Mouse (Mus musculus) embryonic facial prominence, embryonic 12.5 days (tissue): ENCODE results near the gene Clstn1. TPM values are rescaled to one million over a fixed set of nuclear protein-coding genes. Genes with fewer than 3 reads are reported as not detected.
A peak's percentile ranks its signal among the peaks of the same experiment; 100 is the strongest.

Experiments used
- ATAC-seq: fragments of 200-750 bp; cut with Nextera tagmentation; 2 replicates; pipeline ENCODE4 v1.8.0; 2017; ENCODE audit not compliant: insufficient number of reproducible peaks, insufficient read depth, low FRiP score, low TSS enrichment
- H3K27ac ChIP-seq: fragments of 300-500 bp; sonication (generic); 2 replicates; pipeline ENCODE4 v1.5.1; 2016; ENCODE audit warnings: mild to moderate bottlenecking
- H3K27me3 ChIP-seq: fragments of 300-500 bp; sonication (generic); 2 replicates; pipeline ENCODE4 v1.6.1; 2016; ENCODE audit warnings: mild to moderate bottlenecking, moderate library complexity
- H3K36me3 ChIP-seq: fragments of 300-500 bp; sonication (generic); 2 replicates; pipeline ENCODE4 v1.6.1; 2016; ENCODE audit warnings: mild to moderate bottlenecking
- H3K4me1 ChIP-seq: fragments of 300-500 bp; sonication (generic); 2 replicates; pipeline ENCODE4 v1.6.1; 2016
- H3K4me2 ChIP-seq: fragments of 300-500 bp; sonication (generic); replicated peaks from 2 replicates; pipeline ENCODE4 v1.6.1; 2016; ENCODE audit warnings: mild to moderate bottlenecking, moderate library complexity
- H3K4me3 ChIP-seq: fragments of 300-500 bp; sonication (generic); 2 replicates; pipeline ENCODE4 v1.5.1; 2016; ENCODE audit warnings: mild to moderate bottlenecking
- H3K9ac ChIP-seq: fragments of 300-500 bp; sonication (generic); 2 replicates; pipeline ENCODE4 v1.6.1; 2016; ENCODE audit warnings: mild to moderate bottlenecking, moderate library complexity
- H3K9me3 ChIP-seq: fragments of 300-500 bp; sonication (generic); 2 replicates; pipeline ENCODE4 v1.6.1; 2016; ENCODE audit warnings: mild to moderate bottlenecking, moderate library complexity
- WGBS: fragments of 180-500 bp; shearing (Covaris S2); methylation state at CpG from one replicate; pipeline ENCODE4 v1.1.7; 2016; 5-methylcytosine and 5-hydroxymethylcytosine counted together
- polyA plus RNA-seq: library from polyadenylated mRNA; unstranded; fragments of >200 nt; fragmentation: Nextera tagmentation; extraction: Ambion mirVana; gene quantifications from 2 replicates; pipeline ENCODE4 v1.2.1, GENCODE M21; 2016

Clstn1 gene
- polyA plus RNA-seq, 1 experiment from 2014 or later = 68.1 TPM

GRCm38 (mm10) chr4:149585236-149585635 is 1.0 kb upstream of the Clstn1 start:
- ATAC-seq = no peak
- H3K9me3 ChIP-seq = no peaks in the 10 kb centered on the region
- 77% methylated on average over 8 of the region's 8 CpGs for WGBS
- H3K4me1 ChIP-seq = peaks cover 11% of the 10 kb centered on the region
- H3K27ac ChIP-seq = no peak overlapping the region
- no peak overlapping the region for H3K4me2 ChIP-seq
- no peaks in the 10 kb centered on the region for H3K36me3 ChIP-seq
- peaks cover 34% of the 10 kb centered on the region for H3K27me3 ChIP-seq
- H3K9ac ChIP-seq = no peak overlapping the region
- no peak overlapping the region for H3K4me3 ChIP-seq

- Histone ChIP-seq H3K36me3 (no peaks in the 10 kb centered on the region), H3K4me3 (peak overlapping the region; percentile 89), H3K27me3 (peaks cover 27% of the 10 kb centered on the region), H3K9me3 (no peaks in the 10 kb centered on the region), H3K27ac (peak overlapping the region; percentile 30; the same call in 1 of the 2 replicates), H3K9ac (peak overlapping the region; percentile 90), H3K4me1 (peaks cover 11% of the 10 kb centered on the region), H3K4me2 (peak overlapping the region; percentile 96)
- peak; percentile 55 for ATAC-seq
- under 1% methylated on average over 71 of the region's 72 CpGs for WGBS
These were observed 721 bp downstream of the Clstn1 start for GRCm38 (mm10) chr4:149586783-149587595.

DNA sequence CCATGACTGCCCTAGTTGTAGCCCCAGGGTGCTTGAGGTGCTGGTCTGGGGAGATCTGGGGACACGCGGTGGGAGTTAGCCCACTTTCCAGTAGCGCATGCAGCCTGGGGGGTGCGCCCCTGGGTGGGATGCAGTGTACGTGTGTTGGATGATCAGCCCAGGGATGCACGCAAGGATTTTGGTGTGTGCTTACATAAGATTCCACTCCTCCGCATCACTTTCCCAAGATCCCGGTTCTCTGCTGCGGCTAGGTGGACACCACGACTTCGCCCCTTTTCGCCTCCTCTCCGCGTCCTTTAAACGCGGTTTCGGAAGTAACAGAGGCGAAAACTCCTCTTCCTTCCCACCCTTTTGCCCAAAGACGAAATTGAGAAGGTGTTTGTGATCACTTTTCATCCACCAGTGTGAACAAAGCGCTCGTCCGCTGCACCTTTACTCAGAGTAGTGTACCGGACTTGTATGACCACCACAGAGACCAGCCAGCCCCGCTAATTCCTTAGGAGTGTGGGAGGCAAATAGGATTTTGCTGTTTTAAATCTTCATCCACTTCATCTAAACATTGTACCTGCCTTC is 1.4 kb downstream of the Clstn1 start:
- WGBS = 3% methylated on average over 24 of the region's 24 CpGs
- peaks cover 27% of the 10 kb centered on the region for H3K27me3 ChIP-seq
- peak overlapping the region; percentile 96 for H3K4me2 ChIP-seq
- no peak overlapping the region for H3K27ac ChIP-seq
- H3K4me3 ChIP-seq = peak overlapping the region; percentile 89
- no peaks in the 10 kb centered on the region for H3K36me3 ChIP-seq
- H3K9me3 ChIP-seq = no peaks in the 10 kb centered on the region
- no peak; the same call in 1 of the 2 replicates for ATAC-seq
- H3K9ac ChIP-seq = peak overlapping the region; percentile 90
- H3K4me1 ChIP-seq = peaks cover 15% of the 10 kb centered on the region

DNA sequence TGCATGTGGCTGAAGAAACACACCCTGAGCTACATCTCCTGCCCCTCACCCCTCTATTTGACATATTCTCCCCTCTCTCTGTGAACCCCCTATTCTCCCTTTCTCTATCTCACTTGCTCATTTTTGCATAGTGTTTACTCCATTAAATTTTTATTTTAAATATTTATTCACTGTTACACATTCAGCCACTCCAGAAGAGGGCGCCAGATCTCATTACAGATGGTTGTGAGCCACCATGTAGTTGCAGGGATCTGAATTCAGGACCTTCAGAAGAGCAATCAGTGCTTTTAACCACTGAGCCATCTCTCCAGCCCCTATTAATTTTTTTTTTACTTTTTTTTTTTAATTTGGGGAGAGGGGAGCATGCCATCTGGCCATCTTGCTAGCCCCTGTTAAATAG is 3.9 kb downstream of the Clstn1 start:
- WGBS = 76% methylated on average over 1 of the region's 1 CpGs
- H3K9ac ChIP-seq = no peak overlapping the region
- H3K4me1 ChIP-seq = peaks cover 15% of the 10 kb centered on the region
- ATAC-seq = no peak
- no peaks in the 10 kb centered on the region for H3K36me3 ChIP-seq
- no peak overlapping the region for H3K27ac ChIP-seq
- peaks cover 15% of the 10 kb centered on the region for H3K27me3 ChIP-seq
- H3K9me3 ChIP-seq = no peaks in the 10 kb centered on the region
- no peak overlapping the region for H3K4me2 ChIP-seq
- no peak overlapping the region for H3K4me3 ChIP-seq

- H3K27me3 ChIP-seq = peaks cover 4% of the 10 kb centered on the region
- peaks cover 13% of the 10 kb centered on the region for H3K4me1 ChIP-seq
- H3K4me2 ChIP-seq = no peak overlapping the region
- H3K36me3 ChIP-seq = no peaks in the 10 kb centered on the region
- no peak overlapping the region for H3K27ac ChIP-seq
- H3K4me3 ChIP-seq = no peak overlapping the region
- ATAC-seq = no peak
- no peak overlapping the region for H3K9ac ChIP-seq
- WGBS = 94% methylated on average over 2 of the region's 2 CpGs
- H3K9me3 ChIP-seq = no peaks in the 10 kb centered on the region
These were observed 5.2 kb downstream of the Clstn1 start for GRCm38 (mm10) chr4:149591486-149591885.

DNA sequence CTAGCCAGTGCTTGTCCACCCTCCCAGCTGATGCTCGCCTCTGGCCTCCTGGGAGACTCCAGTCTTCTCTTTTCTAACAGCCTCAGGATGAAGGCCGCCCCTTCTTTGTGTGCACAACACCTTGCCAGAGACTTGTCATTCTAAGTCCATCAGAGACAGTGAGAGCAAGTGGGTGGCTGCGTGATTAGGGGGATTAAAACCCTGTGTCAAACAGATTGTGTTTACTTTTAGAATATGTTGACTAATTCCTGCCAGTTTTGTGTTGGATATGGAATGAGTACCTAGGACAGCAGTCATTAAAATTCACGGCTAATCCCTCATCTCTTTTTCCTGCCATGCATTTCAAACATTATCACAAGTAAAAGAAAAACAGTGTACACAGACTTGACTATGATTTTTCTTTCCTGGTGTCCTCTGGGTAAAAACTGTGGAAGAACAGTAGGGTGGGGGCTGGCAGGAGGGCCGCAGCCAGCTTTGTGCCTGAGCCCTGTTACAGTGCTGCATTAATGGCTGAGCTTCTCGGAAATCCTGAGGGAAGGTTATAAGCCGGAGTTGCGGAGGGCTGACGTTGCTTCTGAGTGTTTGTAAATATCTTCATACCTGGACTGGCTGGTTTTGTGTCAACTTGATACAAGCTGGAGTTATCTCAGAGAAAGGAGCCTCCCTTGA is 8.8 kb downstream of the Clstn1 start:
- Histone ChIP-seq H3K4me1 (0 out of 2 replicates have a peak, but pooled peaks cover 4% of the 10 kb centered on the region), H3K27me3 (no peaks in the 10 kb centered on the region), H3K27ac (no peak overlapping the region), H3K9me3 (no peaks in the 10 kb centered on the region), H3K4me3 (no peak overlapping the region), H3K9ac (no peak overlapping the region), H3K4me2 (no peak overlapping the region), H3K36me3 (no peaks in the 10 kb centered on the region)
- 77% methylated on average over 9 of the region's 9 CpGs for WGBS
- no peak for ATAC-seq

GRCm38 (mm10) chr4:149597641-149598208 is 11.5 kb downstream of the Clstn1 start:
- Histone ChIP-seq H3K4me2 (no peak overlapping the region), H3K4me3 (no peak overlapping the region), H3K4me1 (peaks cover 10% of the 10 kb centered on the region; the same call in 1 of the 2 replicates), H3K27ac (no peak overlapping the region), H3K9me3 (no peaks in the 10 kb centered on the region), H3K36me3 (no peaks in the 10 kb centered on the region), H3K9ac (no peak overlapping the region), H3K27me3 (no peaks in the 10 kb centered on the region)
- ATAC-seq = no peak
- 76% methylated on average over 12 of the region's 12 CpGs for WGBS

DNA sequence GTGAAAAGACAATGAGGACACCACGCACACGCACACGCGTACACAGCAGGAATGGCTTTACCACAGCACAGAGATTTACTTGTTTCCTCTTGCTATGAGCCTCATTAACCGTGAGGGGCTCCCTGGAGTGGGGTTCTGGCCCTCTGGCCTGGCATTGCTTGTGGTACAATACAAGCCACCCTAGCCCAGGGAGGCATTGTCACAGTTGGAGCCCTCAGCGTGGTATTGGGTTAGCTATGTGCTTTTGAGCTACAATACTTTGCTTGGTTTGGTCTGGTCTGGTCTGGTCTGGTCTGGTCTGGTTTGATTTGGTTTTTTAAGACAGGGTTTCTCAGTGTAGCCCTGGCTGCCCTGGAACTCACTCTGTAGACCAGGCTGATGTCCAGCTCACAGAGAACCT is 13.3 kb downstream of the Clstn1 start:
- Histone ChIP-seq H3K27ac (no peak overlapping the region), H3K4me2 (no peak overlapping the region), H3K4me3 (no peak overlapping the region), H3K4me1 (peaks cover 10% of the 10 kb centered on the region; the same call in 1 of the 2 replicates), H3K36me3 (no peaks in the 10 kb centered on the region), H3K27me3 (no peaks in the 10 kb centered on the region), H3K9ac (no peak overlapping the region), H3K9me3 (no peaks in the 10 kb centered on the region)
- ATAC-seq = no peak
- WGBS = 90% methylated on average over 6 of the region's 6 CpGs

DNA sequence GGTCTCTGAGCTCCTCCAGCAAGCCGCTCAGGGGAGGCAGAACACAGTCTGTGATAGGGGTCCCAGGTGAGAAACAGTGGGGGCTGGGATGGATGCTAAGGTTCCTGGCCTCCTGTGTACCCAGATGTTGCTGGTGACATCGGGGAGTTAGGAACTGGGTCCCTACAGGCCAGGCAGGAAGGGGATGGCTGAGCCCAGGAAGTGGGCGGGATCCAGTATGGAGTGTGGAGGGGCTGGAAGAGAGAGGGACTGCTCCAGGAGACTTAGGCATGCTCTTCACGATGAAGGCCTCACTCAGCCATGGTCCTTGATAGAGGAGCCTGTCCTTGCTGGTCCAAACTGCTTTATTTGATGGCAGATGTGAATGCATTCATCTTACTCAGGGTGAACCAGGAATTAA is 13.9 kb downstream of the Clstn1 start:
- H3K27ac ChIP-seq = no peak overlapping the region
- no peaks in the 10 kb centered on the region for H3K36me3 ChIP-seq
- H3K4me3 ChIP-seq = no peak overlapping the region
- peaks cover 10% of the 10 kb centered on the region; the same call in 1 of the 2 replicates for H3K4me1 ChIP-seq
- 89% methylated on average over 4 of the region's 4 CpGs for WGBS
- H3K9me3 ChIP-seq = no peaks in the 10 kb centered on the region
- no peak overlapping the region for H3K9ac ChIP-seq
- H3K4me2 ChIP-seq = no peak overlapping the region
- no peak for ATAC-seq
- H3K27me3 ChIP-seq = no peaks in the 10 kb centered on the region

GRCm38 (mm10) chr4:149601484-149601883 is 15.2 kb downstream of the Clstn1 start:
- ATAC-seq = no peak
- H3K36me3 ChIP-seq = no peaks in the 10 kb centered on the region
- H3K4me3 ChIP-seq = no peak overlapping the region
- no peaks in the 10 kb centered on the region for H3K27me3 ChIP-seq
- H3K4me2 ChIP-seq = no peak overlapping the region
- 45% methylated on average over 4 of the region's 4 CpGs for WGBS
- no peaks in the 10 kb centered on the region for H3K9me3 ChIP-seq
- no peak overlapping the region for H3K9ac ChIP-seq
- H3K4me1 ChIP-seq = peaks cover 13% of the 10 kb centered on the region; the same call in 1 of the 2 replicates
- H3K27ac ChIP-seq = no peak overlapping the region; the same call in 1 of the 2 replicates

DNA sequence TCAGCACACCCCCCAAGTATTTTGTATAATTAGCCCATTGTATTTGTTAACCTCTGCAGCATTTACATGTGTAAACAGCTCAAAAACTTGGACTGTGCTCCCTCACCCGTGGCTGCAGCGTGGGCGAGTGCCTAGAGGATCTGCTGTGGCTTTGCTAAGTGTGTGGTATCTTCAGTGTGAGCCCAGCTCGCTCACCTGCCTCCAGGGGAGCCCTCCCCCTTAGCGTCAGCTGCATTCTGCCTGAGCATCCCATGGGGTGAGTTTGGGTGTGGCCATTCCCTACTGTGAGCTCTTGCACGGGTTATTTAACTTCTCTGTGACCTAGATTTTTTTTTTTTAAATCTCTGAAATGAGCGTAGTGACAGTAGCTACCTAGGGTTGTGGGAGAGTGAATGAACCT is 16.0 kb downstream of the Clstn1 start:
- no peak overlapping the region for H3K4me3 ChIP-seq
- no peak for ATAC-seq
- H3K4me1 ChIP-seq = peaks cover 17% of the 10 kb centered on the region
- no peaks in the 10 kb centered on the region for H3K9me3 ChIP-seq
- no peak overlapping the region for H3K27ac ChIP-seq
- H3K9ac ChIP-seq = no peak overlapping the region
- no peak overlapping the region for H3K4me2 ChIP-seq
- H3K27me3 ChIP-seq = no peaks in the 10 kb centered on the region
- WGBS = 49% methylated on average over 7 of the region's 7 CpGs
- H3K36me3 ChIP-seq = no peaks in the 10 kb centered on the region
